Mouse (Mus musculus): Measurements from ENCODE around the gene Fezf2. TPM values are rescaled to one million over a fixed set of nuclear protein-coding genes. Genes with fewer than 3 reads are reported as not detected.

The Fezf2 gene
- polyA plus RNA-seq, 1 experiment, result 35.7 TPM

DNA sequence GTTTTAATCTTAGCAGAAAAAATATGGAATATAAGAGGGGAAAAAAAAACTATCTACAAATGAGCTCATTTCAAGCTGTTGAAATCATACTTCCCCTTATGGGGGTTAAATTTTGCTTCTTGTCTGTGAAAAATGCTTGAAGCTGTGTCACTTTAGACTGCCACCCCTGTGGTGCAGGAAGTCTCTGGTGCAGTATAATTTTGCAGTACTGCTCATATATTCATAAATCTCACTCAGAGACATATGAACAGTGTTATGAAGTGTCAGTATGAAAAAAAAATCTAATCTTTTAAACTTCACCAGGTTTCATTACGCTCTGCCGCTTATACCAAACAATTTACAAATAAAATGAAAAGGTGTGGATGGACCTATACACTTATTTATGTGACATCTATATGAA is 29.3 kb upstream of the Fezf2 start:
- Histone ChIP-seq H3K4me3 (ENCODE audit: insufficient read depth, low read length) (no peak overlapping the region), H3K4me1 (ENCODE audit: control insufficient read depth, insufficient read depth, low read length) (0 out of 2 replicates have a peak, but pooled peaks cover 1% of the 10 kb centered on the region), H3K27ac (ENCODE audit: insufficient read depth, low read length) (no peak overlapping the region)
- TF ChIP-seq CTCF (IDR thresholded peaks at IDR 0.05; ENCODE audit: extremely low read depth, insufficient read depth, low read length) (no peak), POLR2A (IDR thresholded peaks at IDR 0.05; ENCODE audit: extremely low read depth, insufficient read depth, low read length) (no peak)

- Histone ChIP-seq H3K27ac (ENCODE audit: insufficient read depth, low read length) (no peak overlapping the region), H3K4me1 (ENCODE audit: control insufficient read depth, insufficient read depth, low read length) (0 out of 2 replicates have a peak, but pooled peaks cover 1% of the 10 kb centered on the region), H3K4me3 (ENCODE audit: insufficient read depth, low read length) (no peak overlapping the region)
- no peak for TF ChIP-seq CTCF (IDR thresholded peaks at IDR 0.05; ENCODE audit: extremely low read depth, insufficient read depth, low read length)
- TF ChIP-seq POLR2A (IDR thresholded peaks at IDR 0.05; ENCODE audit: extremely low read depth, insufficient read depth, low read length), result no peak
Measured at GRCm38 (mm10) chr14:12375451-12375850, 27.5 kb upstream of the Fezf2 start.

- TF ChIP-seq CTCF (IDR thresholded peaks at IDR 0.05; ENCODE audit: extremely low read depth, insufficient read depth, low read length), result no peak
- TF ChIP-seq POLR2A (IDR thresholded peaks at IDR 0.05; ENCODE audit: extremely low read depth, insufficient read depth, low read length), result no peak
- no peak overlapping the region for H3K4me3 ChIP-seq (ENCODE audit: insufficient read depth, low read length)
- no peak overlapping the region; the same call in 1 of the 2 replicates for H3K27ac ChIP-seq (ENCODE audit: insufficient read depth, low read length)
- H3K4me1 ChIP-seq (ENCODE audit: control insufficient read depth, insufficient read depth, low read length), result no peaks in the 10 kb centered on the region
Measured at GRCm38 (mm10) chr14:12350271-12350916, 2.4 kb upstream of the Fezf2 start.

DNA sequence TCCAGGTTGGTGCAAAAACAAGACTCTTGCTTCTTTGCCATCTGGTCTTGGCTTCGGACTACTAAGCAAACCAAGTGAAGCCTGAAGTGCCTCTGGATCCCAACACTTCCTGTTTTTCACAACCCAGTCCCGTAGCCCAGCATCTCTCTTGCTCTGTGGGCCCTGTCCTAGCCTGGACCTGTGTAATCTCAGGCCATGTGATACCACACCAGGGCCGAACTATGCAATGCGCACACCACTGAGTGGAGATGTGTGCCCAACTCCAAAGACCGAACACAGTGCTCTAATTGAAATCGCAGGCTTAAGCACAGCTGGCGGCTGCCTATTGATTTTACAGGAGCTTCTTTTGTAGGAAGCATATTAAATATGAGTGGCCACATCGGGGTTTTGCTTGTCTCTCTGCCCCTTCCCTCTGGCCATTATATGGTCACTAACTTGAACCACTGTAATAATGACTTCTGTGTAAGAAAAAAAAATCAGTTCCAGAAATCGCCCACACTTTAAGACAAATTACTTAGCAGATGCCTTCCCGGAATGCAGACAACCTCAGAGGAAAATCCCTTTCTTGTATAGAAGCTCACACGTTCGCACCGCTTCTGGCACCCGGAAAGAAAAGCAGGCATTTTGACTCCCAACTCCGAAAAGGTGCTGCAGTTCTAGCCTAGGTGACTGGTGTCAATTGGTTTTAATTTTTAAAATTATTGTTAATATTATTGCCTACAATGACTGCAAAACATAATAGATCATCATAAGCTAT is 1.5 kb upstream of the Fezf2 start:
- Histone ChIP-seq H3K27ac (ENCODE audit: insufficient read depth, low read length) (no peak overlapping the region), H3K4me1 (ENCODE audit: control insufficient read depth, insufficient read depth, low read length) (no peaks in the 10 kb centered on the region), H3K4me3 (ENCODE audit: insufficient read depth, low read length) (no peak overlapping the region)
- TF ChIP-seq CTCF (IDR thresholded peaks at IDR 0.05; ENCODE audit: extremely low read depth, insufficient read depth, low read length) (no peak), POLR2A (IDR thresholded peaks at IDR 0.05; ENCODE audit: extremely low read depth, insufficient read depth, low read length) (no peak)

GRCm38 (mm10) chr14:12346865-12347600 is 956 bp downstream of the Fezf2 start:
- Histone ChIP-seq H3K27ac (ENCODE audit: insufficient read depth, low read length) (peak overlapping the region; percentile 29; the same call in 1 of the 2 replicates), H3K4me3 (ENCODE audit: insufficient read depth, low read length) (peak overlapping the region; percentile 82; the same call in 1 of the 2 replicates), H3K4me1 (ENCODE audit: control insufficient read depth, insufficient read depth, low read length) (no peaks in the 10 kb centered on the region)

GRCm38 (mm10) chr14:12346011-12346864 is 1.8 kb downstream of the Fezf2 start:
- Histone ChIP-seq H3K27ac (ENCODE audit: insufficient read depth, low read length) (peak overlapping the region; percentile 70), H3K4me3 (ENCODE audit: insufficient read depth, low read length) (peak overlapping the region; percentile 82), H3K4me1 (ENCODE audit: control insufficient read depth, insufficient read depth, low read length) (no peaks in the 10 kb centered on the region)
- TF ChIP-seq POLR2A (IDR thresholded peaks at IDR 0.05; ENCODE audit: extremely low read depth, insufficient read depth, low read length) (no peak), CTCF (IDR thresholded peaks at IDR 0.05; ENCODE audit: extremely low read depth, insufficient read depth, low read length) (no peak)

More at GRCm38 (mm10) chr14:12346865-12347600, 956 bp downstream of the Fezf2 start:
- no peak for TF ChIP-seq CTCF (IDR thresholded peaks at IDR 0.05; ENCODE audit: extremely low read depth, insufficient read depth, low read length)
- no peak for TF ChIP-seq POLR2A (IDR thresholded peaks at IDR 0.05; ENCODE audit: extremely low read depth, insufficient read depth, low read length)

DNA sequence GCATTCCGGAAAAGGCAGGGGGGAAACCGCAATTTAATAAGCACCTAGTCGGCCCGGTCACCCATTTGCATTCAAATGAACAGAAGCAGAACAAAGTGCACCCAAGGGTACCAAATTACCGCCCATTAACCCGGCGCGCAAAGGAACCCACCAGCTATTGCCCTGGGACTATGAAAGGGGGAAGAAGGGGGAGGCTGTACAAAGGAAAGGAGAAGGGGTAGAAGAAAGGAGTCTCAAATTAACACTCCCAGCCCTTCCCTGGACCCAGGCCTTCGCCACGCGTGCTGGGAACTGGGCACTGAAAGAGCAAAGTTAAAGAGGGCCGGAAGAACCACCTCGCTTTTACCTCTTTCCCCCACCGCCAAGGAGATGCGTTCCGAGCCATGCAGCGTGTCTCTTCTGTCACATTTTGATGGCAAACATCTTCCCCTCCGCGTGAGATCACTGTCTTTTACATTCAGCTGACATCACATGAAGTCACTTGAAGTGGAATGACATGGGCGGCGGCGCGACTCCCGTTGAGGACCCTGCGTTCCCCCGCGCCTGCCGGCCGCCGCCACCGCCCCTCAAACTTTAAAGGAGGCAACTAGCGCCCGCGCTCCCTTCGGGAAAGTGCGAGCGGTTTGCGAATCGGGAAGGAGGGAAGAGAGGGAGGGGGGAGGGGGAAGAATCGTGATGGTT is 2.6 kb downstream of the Fezf2 start:
- no peaks in the 10 kb centered on the region for H3K4me1 ChIP-seq (ENCODE audit: control insufficient read depth, insufficient read depth, low read length)
- peak overlapping the region; percentile 32 for H3K27ac ChIP-seq (ENCODE audit: insufficient read depth, low read length)
- peak overlapping the region; percentile 82 for H3K4me3 ChIP-seq (ENCODE audit: insufficient read depth, low read length)
- TF ChIP-seq POLR2A (IDR thresholded peaks at IDR 0.05; ENCODE audit: extremely low read depth, insufficient read depth, low read length) (no peak), CTCF (IDR thresholded peaks at IDR 0.05; ENCODE audit: extremely low read depth, insufficient read depth, low read length) (no peak)

DNA sequence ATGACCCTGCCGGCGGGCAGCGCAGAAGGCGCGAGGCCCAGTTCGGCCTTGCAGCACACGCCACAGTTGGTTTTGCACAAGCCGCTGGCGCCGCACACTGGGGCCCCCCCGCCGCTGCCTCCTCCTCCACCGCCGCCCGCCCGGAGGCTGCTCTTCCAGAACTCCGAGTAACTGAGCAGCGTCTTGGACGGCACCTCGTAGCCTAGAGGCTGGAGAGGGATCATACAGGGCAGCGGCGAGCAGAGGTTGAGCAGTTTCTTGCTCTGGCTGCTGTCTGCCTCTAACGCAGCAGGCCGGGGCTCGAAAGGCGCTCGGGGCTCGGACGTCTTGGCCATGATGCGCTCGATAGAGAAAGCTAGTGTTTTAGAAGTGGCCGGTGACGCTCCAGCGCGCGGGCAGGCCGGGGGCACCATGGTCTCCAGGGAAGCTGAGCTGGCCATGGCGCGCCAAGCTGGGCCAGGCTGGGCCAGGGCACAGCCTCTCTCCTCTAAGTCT is 3.2 kb downstream of the Fezf2 start:
- Histone ChIP-seq H3K4me1 (ENCODE audit: control insufficient read depth, insufficient read depth, low read length) (no peaks in the 10 kb centered on the region), H3K27ac (ENCODE audit: insufficient read depth, low read length) (peak overlapping the region; percentile 32), H3K4me3 (ENCODE audit: insufficient read depth, low read length) (peak overlapping the region; percentile 82)
- TF ChIP-seq CTCF (IDR thresholded peaks at IDR 0.05; ENCODE audit: extremely low read depth, insufficient read depth, low read length) (no peak), POLR2A (IDR thresholded peaks at IDR 0.05; ENCODE audit: extremely low read depth, insufficient read depth, low read length) (no peak)
